Mouse (Mus musculus) frontal cortex, adult (tissue): ENCODE results near the gene Adamts12.

Experiments
- ATAC-seq: cut with Nextera tagmentation; 2 replicates; pipeline ENCODE4 v1.9.2; 2017; ENCODE audit warnings: mild to moderate bottlenecking, moderate library complexity, mixed read lengths; ENCODE audit not compliant: low TSS enrichment

Adamts12 gene

DNA sequence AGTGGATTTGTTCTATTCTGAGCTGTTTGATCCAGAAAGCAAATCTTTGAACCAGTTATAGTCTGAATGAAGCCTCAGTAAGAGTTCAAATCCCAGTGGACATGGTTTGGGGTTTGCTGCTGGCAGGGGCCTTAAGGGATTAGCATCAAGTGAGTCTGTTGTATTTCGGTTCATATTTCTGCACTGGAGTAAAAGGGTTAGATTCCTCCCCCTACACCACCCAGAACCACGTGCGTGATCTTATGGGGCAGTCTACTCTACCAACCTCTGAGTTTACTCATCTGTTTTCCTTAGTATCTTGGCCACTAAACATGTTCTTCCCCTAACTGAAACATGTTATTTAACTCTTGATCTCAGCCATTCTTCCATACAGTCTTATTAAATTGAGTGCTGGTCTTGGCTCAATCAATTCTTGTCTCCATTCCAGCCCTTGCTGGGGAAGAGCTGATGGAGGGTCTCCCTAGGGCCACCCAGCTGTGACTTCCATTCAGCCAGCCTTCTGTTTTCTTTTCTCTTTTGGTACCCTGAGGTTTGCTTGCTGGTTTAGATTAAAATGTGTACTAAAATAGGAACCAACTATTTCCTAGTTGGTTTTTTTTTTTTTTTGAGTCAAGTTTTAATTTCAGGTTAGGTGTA, 11.3 kb downstream of the Adamts12 start:
- no peak for ATAC-seq

DNA sequence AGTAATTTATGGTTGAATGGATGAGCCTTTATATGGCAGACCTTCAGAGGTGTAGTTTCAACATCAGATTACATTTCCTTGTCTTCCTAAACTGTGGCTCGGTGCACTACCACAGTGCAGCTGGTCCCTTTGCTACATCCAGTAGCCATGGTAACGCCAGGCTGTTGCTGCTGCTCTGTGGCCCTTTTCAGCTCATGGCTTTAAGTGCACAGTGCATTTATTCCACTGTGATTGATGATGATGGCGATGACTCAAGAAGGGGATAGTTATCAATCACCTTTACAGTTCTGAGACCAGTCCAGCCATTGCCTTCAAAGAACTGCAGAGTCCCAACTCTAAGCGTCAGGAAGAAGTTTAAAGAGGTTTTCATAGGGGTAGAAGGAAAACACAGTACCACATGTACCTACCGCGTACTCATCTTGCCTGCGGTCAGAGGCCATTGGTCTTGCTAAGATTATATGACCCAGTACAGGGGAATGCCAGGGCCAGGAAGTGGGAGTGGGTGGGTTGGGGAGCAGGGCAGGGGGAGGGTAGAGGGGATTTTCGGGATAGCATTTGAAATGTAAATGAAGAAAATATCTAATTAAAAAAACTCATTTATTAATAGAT, 18.5 kb downstream of the Adamts12 start:
- ATAC-seq = no peak

DNA sequence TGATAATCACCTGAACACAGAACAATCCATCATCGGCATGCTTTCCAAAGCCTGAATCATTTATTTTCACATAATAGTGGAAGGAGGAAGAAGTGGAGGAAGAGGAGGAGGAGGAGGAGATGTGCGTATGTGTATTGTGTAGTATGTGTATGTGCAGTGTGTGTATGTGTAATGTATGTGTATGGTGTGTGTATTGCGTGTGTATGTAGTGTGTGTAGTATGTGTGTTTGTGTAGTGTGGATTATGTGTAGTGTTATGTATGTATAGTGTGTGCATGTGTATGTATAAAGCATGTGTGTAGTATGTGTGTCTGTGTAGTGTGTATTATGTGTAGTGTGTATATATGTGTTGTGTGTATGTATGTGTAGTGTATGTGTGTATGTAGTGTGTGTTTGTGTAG, 19.1 kb downstream of the Adamts12 start:
- no peak for ATAC-seq

DNA sequence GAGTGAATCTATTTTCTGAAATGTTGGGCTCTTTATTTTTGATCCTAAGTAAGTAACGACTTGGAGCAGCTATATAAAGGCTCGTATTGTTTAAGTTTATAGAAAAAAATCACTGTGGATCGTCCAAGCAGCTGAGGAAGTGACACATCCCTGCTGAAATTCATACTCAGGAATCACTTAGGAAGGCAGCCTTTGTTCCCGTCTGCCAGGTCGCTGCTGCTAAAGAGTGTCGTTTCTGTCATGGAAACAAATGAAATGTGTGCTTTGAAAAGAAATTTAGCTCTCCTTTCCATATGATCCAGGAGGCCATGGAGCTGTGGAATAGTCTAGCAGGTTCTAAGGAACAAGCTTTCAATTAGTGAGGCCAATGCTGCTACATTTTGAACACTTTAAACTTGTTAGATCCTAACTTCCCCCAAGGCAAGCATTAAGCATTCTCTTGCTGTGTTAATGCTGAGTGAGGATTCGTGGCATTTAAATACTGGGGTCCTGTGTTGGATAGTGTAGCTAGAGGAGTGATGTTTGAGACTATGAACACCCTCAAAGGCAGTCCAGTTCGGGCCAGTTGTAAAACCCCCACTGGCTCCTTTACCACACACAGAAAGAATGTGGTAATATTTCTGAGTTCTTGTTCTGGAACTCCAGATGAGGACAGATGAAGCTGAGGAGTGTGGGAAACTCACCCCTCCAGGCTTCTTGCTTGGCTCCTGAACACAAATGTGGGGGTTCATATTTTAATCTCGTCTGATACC, 19.8 kb downstream of the Adamts12 start:
- ATAC-seq = no peak

DNA sequence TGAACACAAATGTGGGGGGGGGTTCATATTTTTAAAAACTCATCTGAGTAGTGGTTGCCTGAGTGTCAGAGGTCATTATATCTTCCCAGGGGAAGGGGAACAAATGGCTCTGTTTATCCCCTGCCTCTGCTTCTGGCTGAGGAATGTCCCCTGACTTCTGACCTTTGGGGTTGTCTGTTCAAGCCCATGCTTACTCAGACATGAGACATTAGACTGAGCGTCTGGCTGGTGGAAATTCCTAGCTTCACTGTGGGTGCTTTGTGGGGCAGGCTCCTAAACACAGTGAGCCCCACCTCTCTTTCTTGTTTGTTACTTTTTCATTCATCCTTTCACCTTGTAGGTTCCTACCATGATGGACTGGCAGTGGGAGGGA, 20.4 kb downstream of the Adamts12 start:
- ATAC-seq = no peak

DNA sequence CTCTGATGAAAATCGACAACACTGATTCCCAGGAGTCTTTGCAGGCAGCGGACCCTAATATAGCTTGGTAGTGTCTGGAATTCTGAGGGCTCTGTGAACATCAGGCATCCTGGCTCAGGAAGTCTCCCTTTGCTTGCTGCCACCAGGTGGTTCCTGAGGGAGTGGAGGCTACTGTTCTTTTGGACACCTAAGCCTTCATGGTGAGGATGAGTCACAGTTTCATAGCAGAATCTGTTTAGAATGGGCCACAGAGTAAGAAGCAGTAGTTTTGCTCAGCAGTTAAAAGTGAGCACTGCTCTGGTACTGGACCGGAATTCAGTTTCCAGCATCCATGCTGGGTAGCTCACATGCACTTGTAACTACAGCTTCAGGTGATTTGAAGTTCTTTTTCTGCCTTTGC, 24.9 kb downstream of the Adamts12 start:
- ATAC-seq = peak; percentile 90

DNA sequence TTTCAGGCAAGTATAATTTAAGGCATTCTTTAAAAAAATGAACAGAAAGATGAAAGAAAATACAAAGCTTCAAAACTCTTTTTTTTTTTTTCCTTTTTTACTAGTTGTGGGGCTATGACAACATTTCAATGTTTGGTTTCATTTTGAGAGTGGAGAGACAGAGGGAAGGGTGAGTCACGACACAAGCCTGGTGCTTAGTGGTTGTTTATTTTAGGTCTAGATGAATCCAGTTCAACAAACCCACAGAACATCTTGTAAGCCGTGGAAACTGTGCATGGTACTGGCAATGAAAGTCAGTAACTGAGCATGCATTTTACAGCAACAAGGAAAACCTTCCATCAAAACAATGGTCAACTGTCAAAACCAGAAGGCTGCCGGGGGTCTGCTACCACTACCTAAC, 31.0 kb downstream of the Adamts12 start:
- ATAC-seq = peak; percentile 100

DNA sequence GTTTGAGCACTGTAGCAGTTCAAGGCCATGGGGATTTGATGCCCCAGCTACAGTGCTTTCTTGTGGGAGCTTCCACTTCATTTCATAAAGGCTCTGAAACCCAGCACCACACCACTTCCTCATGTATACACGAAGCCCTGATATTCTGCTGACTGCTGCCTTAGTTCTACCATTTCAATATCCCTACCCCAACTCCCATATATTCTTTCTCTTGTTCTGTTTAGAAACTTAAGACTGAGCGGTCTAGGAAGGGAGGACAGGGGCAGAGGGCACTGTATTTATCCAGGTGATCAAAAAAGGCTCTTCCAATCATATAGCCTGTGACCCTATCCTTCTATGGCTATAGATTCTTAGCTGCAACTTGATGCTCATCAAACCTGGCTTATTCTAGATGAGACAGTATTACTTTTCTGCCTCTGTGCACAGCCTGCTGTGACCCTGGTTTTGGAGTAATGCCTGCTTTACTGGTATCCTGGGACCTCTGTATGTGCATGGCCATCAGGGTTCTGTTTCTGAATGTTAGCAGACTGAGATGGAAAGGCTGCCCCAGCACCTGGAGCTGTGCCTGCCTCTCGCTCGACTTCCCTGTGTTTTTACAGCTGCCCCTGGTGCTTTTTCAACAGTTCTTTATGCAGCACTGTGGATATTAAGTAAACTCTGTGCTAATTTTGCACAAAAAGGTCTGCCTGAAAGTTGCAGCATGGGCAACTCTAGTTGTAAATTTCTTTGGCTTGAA, 33.5 kb downstream of the Adamts12 start:
- ATAC-seq = no peak

DNA sequence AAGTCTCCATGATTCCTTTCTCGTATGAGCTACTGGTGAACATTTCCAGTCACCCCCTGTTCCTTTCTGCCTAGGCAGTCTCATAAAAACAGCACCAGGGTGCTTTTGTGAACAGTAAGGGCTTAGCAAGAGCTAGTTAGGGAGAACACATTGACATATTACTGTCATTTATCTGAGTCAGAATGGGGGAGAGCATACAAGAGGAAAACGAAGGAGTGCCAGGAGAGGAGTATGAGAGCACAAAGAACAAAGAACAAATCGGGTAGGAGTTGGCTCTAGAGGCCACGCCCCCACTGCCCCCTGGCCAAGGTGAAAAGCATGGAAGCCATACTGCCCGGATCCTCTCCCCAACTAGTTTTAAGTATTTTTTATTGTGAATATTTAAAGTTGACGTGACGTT, 34.4 kb downstream of the Adamts12 start:
- no peak for ATAC-seq

DNA sequence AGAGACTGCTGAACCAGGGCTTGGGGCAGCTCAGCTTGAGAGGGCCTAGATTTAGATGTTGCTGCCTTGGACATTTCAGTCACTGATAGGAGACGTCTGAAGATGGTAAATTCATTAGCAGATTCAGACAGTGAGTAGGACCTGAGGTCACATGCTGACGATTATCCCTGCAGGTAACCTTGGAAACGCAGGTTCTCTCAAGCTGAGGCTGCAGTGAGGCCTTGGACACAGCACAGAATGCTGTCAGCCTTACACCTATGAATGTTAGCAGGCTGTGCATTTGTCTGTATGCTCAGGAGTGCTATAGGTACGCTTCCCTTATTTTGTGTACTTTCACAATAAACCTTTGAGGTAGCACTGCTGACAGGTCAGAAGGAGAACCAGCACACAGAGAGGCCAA, 36.3 kb downstream of the Adamts12 start:
- no peak for ATAC-seq

DNA sequence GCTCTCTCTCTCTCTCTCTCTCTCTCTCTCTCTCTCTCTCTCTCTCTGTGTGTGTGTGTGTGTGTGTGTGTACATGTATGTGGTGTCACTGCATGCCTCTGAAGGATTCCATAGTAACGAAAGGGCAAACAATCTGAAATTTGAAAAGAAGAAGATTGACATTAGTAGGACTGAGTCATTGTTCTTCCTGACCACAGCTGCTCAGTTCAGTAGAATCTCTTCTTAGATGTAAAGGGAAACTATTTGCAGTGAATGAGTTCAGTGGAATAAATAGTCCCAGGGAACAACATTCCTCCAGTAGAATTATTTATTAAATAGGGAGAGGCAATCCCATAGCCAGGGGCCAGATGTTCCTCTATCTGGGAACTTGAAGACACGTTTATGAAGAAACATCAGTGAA, 40.5 kb downstream of the Adamts12 start:
- ATAC-seq = no peak

DNA sequence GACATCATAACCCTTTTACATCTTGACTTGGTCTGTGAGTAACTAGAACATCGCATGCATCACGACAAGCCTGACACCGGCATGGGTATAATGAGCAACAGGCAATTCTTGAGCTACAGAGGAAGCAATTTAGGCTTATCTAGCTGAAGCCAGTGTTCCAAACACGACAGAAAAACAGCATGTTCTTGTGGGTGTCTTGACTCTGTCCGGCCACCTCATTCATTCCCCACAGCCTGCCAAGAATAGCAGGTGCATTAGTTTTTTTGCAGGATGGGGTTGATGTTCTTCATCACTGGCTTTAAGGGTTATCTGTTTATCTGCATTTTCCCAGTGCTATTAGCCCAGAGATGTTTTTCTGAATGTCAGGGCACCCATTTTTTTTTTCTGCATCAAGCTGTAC, 42.8 kb downstream of the Adamts12 start:
- ATAC-seq = no peak

DNA sequence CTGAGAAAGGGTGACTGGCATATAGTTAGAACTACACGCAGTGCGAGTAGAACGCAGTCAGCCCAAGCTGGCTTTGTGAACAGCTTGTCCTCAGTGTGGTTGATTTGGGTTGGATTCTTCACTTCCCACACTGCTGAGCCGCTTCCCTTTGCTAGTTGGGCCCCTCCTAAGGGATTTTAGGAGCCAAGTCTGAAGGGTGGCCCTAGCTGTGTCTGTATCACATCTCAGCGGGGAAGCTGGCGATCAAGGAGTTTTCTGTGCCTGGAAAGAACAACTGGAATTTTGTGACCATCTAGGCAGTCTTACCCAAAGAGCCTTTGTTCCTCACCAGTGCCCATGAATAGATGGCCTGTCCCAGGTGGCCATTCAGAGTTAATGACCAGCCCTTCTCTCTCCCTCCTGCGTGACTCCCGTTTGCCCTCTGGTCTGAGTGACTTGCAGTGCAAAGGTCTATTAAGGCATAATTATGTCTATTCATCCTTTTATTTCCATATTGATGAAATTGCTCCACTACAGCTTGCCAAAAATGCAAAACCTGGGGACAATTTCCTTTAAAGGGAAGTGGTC, 50.1 kb downstream of the Adamts12 start:
- ATAC-seq = no peak

DNA sequence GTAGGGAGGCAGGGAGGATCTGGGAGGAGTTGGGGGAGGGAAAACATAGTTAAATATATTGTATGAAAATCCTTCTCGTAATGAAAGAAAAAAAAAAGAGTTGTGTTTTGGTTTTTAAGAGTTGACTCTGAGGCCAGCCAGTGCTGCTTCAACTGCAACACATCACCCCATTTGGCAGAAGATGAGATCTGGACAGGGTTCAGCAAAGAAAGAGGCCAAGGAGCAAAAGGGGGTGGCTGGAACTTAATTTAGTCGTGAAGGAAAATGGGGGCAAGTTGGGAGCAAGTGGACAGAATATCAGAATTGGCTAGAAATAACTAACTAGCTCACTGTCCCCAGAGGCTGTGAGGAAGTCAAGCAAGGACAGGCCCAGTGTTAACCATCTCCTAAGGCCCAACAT, 51.7 kb downstream of the Adamts12 start:
- ATAC-seq = no peak

DNA sequence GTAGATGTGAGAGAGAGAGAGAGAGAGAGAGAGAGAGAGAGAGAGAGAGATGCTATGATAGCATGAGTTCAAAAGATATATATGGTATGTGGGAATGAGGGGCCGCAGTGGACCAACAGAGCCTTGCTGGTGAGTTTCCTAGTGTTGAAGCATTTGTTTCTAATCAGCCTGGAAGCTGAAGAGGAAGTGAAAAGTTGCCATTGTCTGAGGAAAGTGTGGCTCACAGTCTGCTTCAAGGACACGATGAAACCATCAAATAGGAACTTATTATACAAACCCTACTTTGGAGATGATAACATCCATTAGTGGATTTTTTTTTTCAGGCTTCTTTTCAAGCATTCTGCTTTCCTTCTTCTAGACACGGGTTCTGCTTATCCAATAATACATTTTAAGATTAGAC, 52.3 kb downstream of the Adamts12 start:
- no peak for ATAC-seq

DNA sequence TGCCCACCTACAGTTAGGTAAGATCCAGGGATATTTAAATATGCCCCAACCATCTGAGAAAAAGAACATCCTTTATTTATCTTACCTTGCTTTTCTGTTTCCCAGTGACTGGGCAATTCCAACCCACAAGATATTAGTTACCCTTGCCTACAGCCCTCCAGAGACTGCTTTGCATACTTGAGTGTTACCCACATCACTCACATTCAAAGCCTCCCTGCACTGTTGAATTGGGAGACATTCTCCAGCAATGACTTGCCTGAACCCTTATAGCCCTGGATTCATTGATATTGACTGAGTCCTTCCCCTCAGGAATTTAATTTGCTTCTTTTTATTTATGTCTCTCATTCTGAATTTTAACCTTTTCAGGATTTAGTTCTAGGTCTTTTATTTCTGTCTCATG, 53.8 kb downstream of the Adamts12 start:
- no peak for ATAC-seq

DNA sequence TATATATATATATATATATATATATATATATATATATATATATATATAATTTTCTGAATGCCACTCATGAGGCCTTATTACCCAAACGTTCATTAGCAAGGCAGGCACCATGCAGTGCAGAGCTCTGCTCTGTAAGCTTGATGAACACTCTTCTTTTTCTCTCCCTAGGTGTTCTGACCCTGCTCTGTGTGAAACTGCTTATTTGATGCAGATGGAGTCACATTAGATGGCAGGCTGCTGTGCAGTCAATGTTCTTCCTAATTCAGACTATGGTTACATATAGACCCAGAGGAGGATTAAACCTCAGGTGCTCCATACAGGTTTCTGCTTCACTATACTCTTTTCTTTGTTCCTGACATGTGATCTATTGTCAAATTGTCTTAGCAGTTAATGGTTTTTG, 57.1 kb downstream of the Adamts12 start:
- ATAC-seq = no peak

DNA sequence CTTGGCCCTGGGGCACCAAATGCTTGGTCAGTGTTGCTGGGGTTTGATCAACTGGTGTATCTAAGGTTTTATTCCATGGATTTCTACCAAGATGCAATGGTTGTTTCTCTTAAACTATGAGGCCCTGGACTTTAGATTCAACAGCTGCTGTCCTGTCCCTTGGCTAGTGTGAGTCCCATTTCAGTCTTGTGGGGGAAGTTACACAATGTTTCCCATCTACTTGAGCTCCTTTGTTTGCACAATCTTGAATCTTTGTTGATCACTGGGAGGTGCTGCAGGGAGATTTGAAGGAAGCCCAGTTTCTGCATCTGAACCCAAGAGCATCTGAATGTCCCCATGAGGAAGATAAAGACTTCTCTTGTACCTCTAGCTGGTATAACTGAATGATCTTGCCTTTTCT, 60.8 kb downstream of the Adamts12 start:
- ATAC-seq = no peak

DNA sequence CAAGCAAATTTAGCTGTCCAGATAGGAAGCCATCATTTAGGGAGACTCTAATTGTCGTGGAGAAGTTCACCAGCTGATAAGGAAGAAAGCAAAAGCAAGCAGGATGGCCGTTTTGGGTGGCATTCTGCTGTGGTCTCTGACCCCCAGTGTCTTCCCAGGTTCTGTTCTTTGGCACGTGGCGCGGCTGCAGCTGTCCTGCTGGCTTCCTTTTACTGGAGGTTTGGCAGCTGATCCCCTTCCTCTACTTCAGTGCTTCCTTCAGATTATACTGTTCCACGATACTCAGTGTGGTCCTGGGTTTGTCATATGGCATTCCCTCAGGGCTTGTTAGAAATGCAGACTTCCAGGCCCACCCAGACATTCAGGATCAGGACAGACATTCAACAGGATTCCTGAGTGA, 63.9 kb downstream of the Adamts12 start:
- ATAC-seq = no peak

DNA sequence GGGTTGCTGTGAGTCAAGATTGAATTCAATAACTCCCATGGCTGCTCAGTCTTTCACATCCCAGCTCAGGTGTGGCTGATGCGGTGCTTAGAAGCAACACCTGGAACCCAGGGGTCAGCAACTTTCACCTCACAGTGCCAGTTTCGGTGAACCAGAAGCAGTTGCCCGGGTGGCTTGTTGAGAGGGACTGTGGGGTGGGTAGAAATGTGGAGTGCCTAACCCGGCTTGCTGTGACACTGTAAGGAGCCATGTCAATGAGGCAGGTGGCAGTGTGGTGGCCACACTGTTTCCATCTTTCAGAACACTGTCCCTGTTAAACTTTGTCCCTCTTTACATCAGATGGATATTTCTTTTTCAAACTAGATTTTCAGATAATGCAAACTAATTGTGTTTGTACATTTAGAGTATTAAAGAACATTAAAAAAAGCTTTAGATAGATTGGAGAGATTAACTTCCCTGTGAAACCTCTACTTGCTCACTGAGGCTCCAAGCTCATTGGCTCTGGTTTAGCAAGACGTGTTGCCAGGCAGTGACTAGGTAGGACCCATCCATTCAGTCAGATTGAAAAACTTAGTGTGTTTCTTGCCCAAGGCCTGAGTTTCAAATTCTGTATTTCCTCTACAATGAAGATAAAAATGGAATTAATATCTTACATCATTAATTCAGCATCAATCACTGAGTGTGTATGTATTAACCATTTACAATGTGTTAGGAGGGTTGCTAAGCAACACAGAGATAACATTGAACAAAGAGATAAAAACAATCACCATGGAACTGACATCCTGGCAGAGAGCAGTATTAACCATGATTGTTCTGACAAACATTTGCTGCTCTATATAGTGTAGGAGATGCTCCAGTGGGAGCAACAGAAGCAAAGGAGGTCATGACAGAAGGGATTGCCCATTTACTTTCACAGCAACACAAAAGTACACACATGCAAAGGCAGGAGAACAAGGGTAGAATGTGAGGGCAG, 68.3 kb downstream of the Adamts12 start:
- ATAC-seq = no peak

DNA sequence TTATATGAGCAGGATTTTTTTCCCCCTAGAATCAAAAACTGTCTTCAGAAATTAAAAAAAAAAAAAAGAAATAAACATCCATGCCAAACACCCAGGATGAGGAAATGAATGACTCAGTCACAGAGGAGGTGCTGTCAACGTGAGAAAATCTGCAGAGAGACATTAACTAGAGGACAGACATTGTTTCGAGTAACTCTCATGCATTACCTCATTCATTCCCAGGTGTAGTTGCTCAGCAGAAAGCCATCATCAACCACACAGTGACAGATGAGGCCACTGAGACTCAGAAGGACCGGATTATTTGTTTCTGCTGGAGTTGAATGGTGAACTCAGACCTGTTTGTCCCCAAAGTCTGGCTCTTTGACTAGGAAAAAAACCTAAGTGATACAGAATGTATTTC, 81.0 kb downstream of the Adamts12 start:
- ATAC-seq = no peak
